Mouse (Mus musculus) adrenal gland, adult (tissue): Measurements from ENCODE around the gene Etv4.

Experiments
- DNase-seq, 2 experiments: peaks; one replicate each; pipeline ENCODE4 v3.0.0; 2022 to 2023; ENCODE audit warnings: low spot score in 1 of 2; ENCODE audit not compliant: inconsistent age in 2 of 2

Etv4 gene

GRCm38 (mm10) chr11:101726765-101727164 lies 58.4 kb downstream of the Etv4 start:
- DNase-seq, result no peak

- DNase-seq, result no peak
Observed at GRCm38 (mm10) chr11:101725043-101725442, 60.1 kb downstream of the Etv4 start.

GRCm38 (mm10) chr11:101719986-101720520 lies 65.1 kb downstream of the Etv4 start:
- DNase-seq, result no peak
